Mouse (Mus musculus) E14TG2a.4 (cell line): ENCODE measurements around the gene Ctnnbip1.

Experiments used
- CTCF ChIP-seq: conservative IDR thresholded peaks from 2 replicates; pipeline ENCODE4 v1.5.1; 2014; ENCODE audit warnings: low read length
- POU5F1 ChIP-seq: IDR thresholded peaks from 2 replicates; pipeline ENCODE4 v1.6.1; 2014; ENCODE audit warnings: low read length, borderline replicate concordance

DNA sequence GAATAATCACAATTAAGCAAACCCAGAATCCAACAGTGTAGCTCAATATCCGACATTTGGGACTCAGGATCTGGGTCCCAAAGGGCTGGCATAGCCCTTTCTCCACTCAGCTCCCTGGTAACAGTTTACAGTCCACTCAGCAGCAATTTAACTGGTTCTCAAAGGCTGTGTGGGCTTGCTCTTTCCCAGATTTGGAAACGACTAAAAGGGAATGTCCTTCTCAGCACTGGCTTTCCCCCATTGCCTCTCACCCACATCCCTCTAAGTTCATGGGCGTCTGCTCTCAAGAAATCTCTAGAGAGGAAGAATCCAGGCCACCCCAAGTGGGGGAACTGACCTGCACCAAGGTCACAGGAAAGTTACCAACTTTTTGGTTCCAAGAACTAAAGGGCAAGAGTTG is 33.5 kb upstream of the Ctnnbip1 start:
- TF ChIP-seq CTCF (no peak), POU5F1 (no peak)
